Comparison of ENCODE assay signal across 12 mouse cellular contexts in the genomic region with DNA sequence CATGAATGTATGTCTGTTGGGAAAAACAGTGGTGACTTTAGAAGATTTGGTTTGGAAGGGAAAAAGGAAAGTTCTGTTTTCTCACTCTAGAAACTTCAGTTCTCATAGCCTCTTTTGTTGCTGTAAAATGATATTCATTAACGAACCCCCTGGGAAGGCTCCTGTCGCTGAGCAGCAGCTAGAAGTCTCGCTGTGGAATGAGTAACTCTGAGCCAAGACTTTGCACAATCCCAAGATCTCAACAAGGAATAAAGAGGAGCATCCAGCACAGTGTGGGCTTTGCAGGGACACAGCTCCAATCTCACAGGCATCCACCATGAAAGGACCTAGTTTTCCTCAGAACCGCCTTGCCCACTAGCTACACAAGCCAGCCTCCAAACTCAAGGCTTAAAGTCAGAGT.
DNase-seq lines count a peak whose midpoint lies in the region; ATAC-seq lines count a peak whose summit lies in the region.
"Had no signal": no experiment of that assay in that cellular context is flagged by ENCODE, and none has a peak within 500 bp of the region (broad histone marks: within the 10 kb centered on the region; RNA-seq: fewer than 3 reads in every experiment).

No protein-coding gene starts in this region.

- peaks cover 52% of the 10 kb centered on the region for H3K4me1 ChIP-seq in neural tube, embryonic 13.5 days (replicated peaks)
- peaks cover 47% of the 10 kb centered on the region for H3K4me1 ChIP-seq in midbrain, embryonic 12.5 days
- peaks cover 31% of the 10 kb centered on the region for H3K4me1 ChIP-seq in kidney, embryonic 15.5 days

- H3K9me3 ChIP-seq in neural tube, embryonic 13.5 days, result no peaks in the 10 kb centered on the region
- H3K9me3 ChIP-seq in midbrain, embryonic 12.5 days, result no peaks in the 10 kb centered on the region
- H3K9me3 ChIP-seq in kidney, embryonic 15.5 days (replicated peaks), result no peaks in the 10 kb centered on the region
- H3K9me3 ChIP-seq: embryonic facial prominence, embryonic 13.5 days had no signal

- peak; percentile 18 for DNase-seq in gastrocnemius, adult 18-20 months (ENCODE audit: low spot score)
- no peak for DNase-seq in gastrocnemius, postnatal 25 days
- DNase-seq in neural tube, embryonic 10.5 days (ENCODE audit: extremely low spot score, low spot score), result no peak
- DNase-seq in embryo, embryonic 11 days, result no peak
- DNase-seq: adrenal gland, adult 8-10 months; kidney, adult 11 months had no signal

- H3K36me3 ChIP-seq in neural tube, embryonic 13.5 days, result no peaks in the 10 kb centered on the region
- no peaks in the 10 kb centered on the region for H3K36me3 ChIP-seq in midbrain, embryonic 12.5 days
- no peaks in the 10 kb centered on the region for H3K36me3 ChIP-seq in kidney, embryonic 15.5 days
- H3K36me3 ChIP-seq: embryonic facial prominence, embryonic 13.5 days had no signal

- no peak overlapping the region for H3K4me2 ChIP-seq in neural tube, embryonic 13.5 days
- H3K4me2 ChIP-seq in midbrain, embryonic 12.5 days (replicated peaks), result no peak overlapping the region
- no peak overlapping the region for H3K4me2 ChIP-seq in kidney, embryonic 15.5 days
- H3K4me2 ChIP-seq: embryonic facial prominence, embryonic 13.5 days had no signal

- no peak for ATAC-seq in neural tube, embryonic 13.5 days (ENCODE audit: low read depth)
- no peak for ATAC-seq in midbrain, embryonic 12.5 days (ENCODE audit: low FRiP score, low read depth)
- no peak for ATAC-seq in kidney, embryonic 15.5 days (replicated peaks; ENCODE audit: low FRiP score)
- ATAC-seq: CD4-positive, CD25-positive, alpha-beta regulatory T cell, adult 4 months had no signal

- peak overlapping the region; percentile 86 for H3K27ac ChIP-seq in neural tube, embryonic 13.5 days (replicated peaks)
- peak overlapping the region; percentile 85 for H3K27ac ChIP-seq in midbrain, embryonic 12.5 days (replicated peaks)
- H3K27ac ChIP-seq in kidney, embryonic 15.5 days, result no peak overlapping the region
- H3K27ac ChIP-seq: embryonic facial prominence, embryonic 13.5 days; stomach, postnatal 0 days had no signal

- H3K9ac ChIP-seq in neural tube, embryonic 13.5 days, result no peak overlapping the region
- H3K9ac ChIP-seq in midbrain, embryonic 12.5 days (replicated peaks), result no peak overlapping the region
- H3K9ac ChIP-seq in kidney, embryonic 15.5 days, result no peak overlapping the region
- H3K9ac ChIP-seq: embryonic facial prominence, embryonic 13.5 days had no signal

- H3K27me3 ChIP-seq in neural tube, embryonic 13.5 days, result no peaks in the 10 kb centered on the region
- H3K27me3 ChIP-seq in midbrain, embryonic 12.5 days, result peaks cover 6% of the 10 kb centered on the region
- H3K27me3 ChIP-seq in kidney, embryonic 15.5 days, result no peaks in the 10 kb centered on the region

- H3K4me3 ChIP-seq in neural tube, embryonic 13.5 days, result no peak overlapping the region
- no peak overlapping the region for H3K4me3 ChIP-seq in midbrain, embryonic 12.5 days
- H3K4me3 ChIP-seq in kidney, embryonic 15.5 days (replicated peaks), result no peak overlapping the region
- H3K4me3 ChIP-seq: embryonic facial prominence, embryonic 13.5 days had no signal

- 65% methylated on average over 4 of the region's 4 CpGs for WGBS in neural tube, embryonic 13.5 days
- 49% methylated on average over 4 of the region's 4 CpGs for WGBS in midbrain, embryonic 12.5 days
- 42% methylated on average over 4 of the region's 4 CpGs for WGBS in kidney, embryonic 15.5 days
